Mouse (Mus musculus): ENCODE data around the gene Ipo8.

GRCm38 (mm10) chr6:148811117-148811516 is 20.1 kb downstream of the Ipo8 start:
- TF ChIP-seq CTCF (IDR thresholded peaks at IDR 0.05; ENCODE audit: borderline replicate concordance, control insufficient read depth, extremely low read depth, insufficient read depth, low read length, poor library complexity) (no peak), POLR2A (IDR thresholded peaks at IDR 0.05; ENCODE audit: control insufficient read depth, extremely low read depth, insufficient read depth, low read length, poor library complexity) (no peak)

All from thymus, adult 2 months (tissue).